Mouse (Mus musculus): ENCODE measurements around the gene Vwa3a. TPM values are rescaled to one million over a fixed set of nuclear protein-coding genes. Genes with fewer than 3 reads are reported as not detected.

The Vwa3a gene
- polyA plus RNA-seq, 1 experiment from 2014 or later: 0.06 TPM

DNA sequence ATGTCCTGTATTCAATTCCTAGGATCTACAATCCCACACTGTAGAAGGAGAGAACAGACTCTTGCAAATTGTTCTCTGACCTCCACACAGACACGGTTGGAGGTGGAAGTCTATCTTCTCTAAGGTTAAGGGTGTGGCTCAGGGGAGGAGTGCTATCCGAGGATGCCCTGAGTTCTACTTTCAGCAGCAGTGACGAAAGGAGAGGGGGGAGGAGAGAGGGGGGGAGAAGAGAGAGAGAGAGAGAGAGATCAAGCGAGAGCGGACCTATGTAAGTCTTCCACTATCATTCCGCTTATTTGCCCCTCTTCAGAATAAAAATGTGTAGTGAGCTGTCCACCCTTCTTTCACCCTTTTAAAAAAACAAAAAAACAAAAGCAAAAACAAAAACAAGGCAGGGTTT is 95.3 kb downstream of the Vwa3a start:
- CTCF ChIA-PET: interaction anchor here (1.0 to 2.7 kb wide), 10 partner anchors 11 to 200 kb away, joined by 3 to 25 read pairs (median 6); partner anchors contain the start of genes Polr3e and Uqcrc2
- ATAC-seq: no peak
- no peak for DNase-seq (ENCODE audit: low read depth, low spot score)
- H3K27me3 ChIP-seq: no peaks in the 10 kb centered on the region
- POLR2A ChIA-PET: interaction anchor here (2.4 kb wide), 1 partner anchor 83 kb away, joined by 13 read pairs; the partner anchor contains the start of gene Polr3e
- in situ Hi-C loops (cut with MboI; ENCODE audit: low pct_unique_long_range_greater_than_20kb): loop anchor here (5.0 to 10.0 kb wide), 2 partner anchors 202 to 290 kb away; no protein-coding TSS in a partner anchor
- TF ChIP-seq CTCF (IDR thresholded peaks at IDR 0.05): no peak

DNA sequence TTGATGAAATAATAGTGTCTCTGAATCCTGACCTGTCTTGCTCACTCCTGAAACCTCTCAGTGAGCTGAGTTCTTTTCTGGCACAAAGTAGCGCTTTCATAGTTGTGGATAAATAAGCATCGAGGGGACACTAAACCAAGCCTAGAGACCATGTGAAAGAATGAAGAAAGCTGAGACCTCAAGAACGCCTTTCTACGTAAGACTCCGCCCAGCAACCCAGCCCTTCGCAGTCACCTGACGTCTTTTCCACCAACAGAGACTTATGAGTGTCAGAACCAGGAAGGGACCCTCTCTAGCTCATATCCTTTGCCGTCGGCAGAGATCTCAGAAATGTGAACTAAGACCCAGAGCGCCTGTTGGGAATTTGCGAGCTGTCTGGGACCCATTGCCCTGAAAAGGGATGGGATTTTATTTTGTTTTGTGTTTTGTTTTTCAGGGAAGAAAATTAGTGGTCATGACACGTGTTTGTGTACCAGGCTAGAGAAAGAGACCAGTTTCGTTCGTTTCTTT is 95.8 kb downstream of the Vwa3a start:
- H3K27me3 ChIP-seq: no peaks in the 10 kb centered on the region
- no peak for TF ChIP-seq CTCF (IDR thresholded peaks at IDR 0.05)
- DNase-seq (ENCODE audit: low read depth, low spot score): no peak
- in situ Hi-C loops (cut with MboI; ENCODE audit: low pct_unique_long_range_greater_than_20kb): loop anchor here (5.0 to 10.0 kb wide), 2 partner anchors 203 to 290 kb away; no protein-coding TSS in a partner anchor
- ChIA-PET CTCF (interaction anchor here (0.6 to 2.7 kb wide), 20 partner anchors 11 to 278 kb away, joined by 3 to 25 read pairs (median 4); partner anchors contain the start of genes Polr3e and Uqcrc2), POLR2A (interaction anchor here (2.4 kb wide), 1 partner anchor 82 kb away, joined by 13 read pairs; the partner anchor contains the start of gene Polr3e)
- peak; percentile 91 for ATAC-seq

DNA sequence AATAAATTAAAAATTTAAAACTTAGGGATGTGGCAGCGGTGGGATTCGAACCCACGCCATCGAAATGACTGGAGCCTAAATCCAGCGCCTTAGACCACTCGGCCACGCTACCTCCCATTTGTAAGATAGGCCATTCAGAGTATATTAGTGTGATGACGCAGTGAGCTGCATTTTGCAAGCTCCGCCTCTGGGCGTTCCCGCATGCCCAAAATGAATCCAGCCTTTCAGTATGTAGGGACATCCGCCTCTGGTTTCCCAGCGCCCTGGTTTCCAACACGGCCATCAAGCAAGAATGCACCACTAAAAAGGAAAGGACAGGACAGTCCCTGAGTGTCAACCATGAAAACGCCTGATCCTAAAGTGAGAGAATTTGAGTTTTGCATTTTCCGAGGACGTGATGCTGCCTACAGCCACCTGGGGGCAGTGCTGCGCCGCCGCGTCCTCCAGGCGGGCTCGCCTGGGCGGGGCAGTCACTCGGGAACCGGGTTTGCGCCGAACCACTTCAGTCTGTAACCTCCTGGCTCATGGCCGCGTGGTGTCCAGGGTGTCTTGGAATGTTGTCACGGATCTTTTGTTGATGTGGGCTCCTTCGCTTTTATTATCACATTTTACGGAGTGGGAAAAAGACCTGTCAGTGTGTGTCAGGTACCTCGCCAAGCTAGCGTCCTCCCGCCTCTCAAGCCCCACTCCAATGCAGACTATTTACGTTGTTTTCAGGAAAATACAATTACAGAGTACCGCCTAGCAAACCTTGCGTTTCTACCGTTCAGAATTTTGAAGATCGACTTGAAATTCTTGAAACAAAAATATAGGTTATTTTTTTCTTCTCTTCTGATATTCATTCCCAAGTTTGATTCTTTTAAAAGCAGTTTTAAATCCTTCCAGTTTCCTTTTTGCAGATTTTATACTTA is 96.6 kb downstream of the Vwa3a start:
- in situ Hi-C loops (cut with MboI; ENCODE audit: low pct_unique_long_range_greater_than_20kb): loop anchor here (10.0 kb wide), 1 partner anchor 289 kb away; no protein-coding TSS in a partner anchor
- DNase-seq (ENCODE audit: low read depth, low spot score): peak; percentile 82
- H3K27me3 ChIP-seq: no peaks in the 10 kb centered on the region
- POLR2A ChIA-PET: interaction anchor here (2.4 kb wide), 1 partner anchor 81 kb away, joined by 13 read pairs; the partner anchor contains the start of gene Polr3e
- CTCF ChIA-PET: interaction anchor here (0.6 to 2.7 kb wide), 22 partner anchors 12 to 277 kb away, joined by 3 to 25 read pairs (median 4); partner anchors contain the start of genes Polr3e and Uqcrc2
- peak; percentile 92 for ATAC-seq
- peak; percentile 100 for TF ChIP-seq CTCF (IDR thresholded peaks at IDR 0.05)

DNA sequence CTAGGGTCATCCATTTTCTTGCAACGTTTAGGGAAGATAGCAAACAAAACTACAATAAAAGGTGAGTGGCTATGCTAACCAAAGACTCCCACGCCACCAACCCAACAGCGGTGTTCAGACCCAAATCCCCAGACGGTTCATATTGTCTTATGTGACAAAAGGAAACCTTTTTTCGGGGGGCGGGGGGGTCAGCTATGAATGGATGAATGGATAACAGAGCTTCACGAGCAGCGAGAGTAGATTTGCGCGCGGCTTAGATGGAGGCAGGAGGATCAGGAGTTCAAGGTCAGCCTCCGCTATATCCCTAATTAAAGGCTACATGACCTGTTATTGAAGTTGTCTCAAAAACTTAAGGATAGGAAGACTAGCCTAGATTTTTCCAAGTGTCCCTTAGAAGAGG is 97.2 kb downstream of the Vwa3a start:
- no peak for ATAC-seq
- no peaks in the 10 kb centered on the region for H3K27me3 ChIP-seq
- no peak for TF ChIP-seq CTCF (IDR thresholded peaks at IDR 0.05)
- no peak for DNase-seq (ENCODE audit: low read depth, low spot score)
- in situ Hi-C loops (cut with MboI; ENCODE audit: low pct_unique_long_range_greater_than_20kb): loop anchor here (10.0 kb wide), 1 partner anchor 288 kb away; no protein-coding TSS in a partner anchor
- ChIA-PET CTCF (interaction anchor here (1.0 to 2.7 kb wide), 6 partner anchors 15 to 85 kb away, joined by 3 to 25 read pairs (median 6); partner anchors contain the start of gene Polr3e), POLR2A (interaction anchor here (0.6 to 2.4 kb wide), 2 partner anchors 60 to 81 kb away, joined by 3 to 13 read pairs; partner anchors contain the start of gene Polr3e)

DNA sequence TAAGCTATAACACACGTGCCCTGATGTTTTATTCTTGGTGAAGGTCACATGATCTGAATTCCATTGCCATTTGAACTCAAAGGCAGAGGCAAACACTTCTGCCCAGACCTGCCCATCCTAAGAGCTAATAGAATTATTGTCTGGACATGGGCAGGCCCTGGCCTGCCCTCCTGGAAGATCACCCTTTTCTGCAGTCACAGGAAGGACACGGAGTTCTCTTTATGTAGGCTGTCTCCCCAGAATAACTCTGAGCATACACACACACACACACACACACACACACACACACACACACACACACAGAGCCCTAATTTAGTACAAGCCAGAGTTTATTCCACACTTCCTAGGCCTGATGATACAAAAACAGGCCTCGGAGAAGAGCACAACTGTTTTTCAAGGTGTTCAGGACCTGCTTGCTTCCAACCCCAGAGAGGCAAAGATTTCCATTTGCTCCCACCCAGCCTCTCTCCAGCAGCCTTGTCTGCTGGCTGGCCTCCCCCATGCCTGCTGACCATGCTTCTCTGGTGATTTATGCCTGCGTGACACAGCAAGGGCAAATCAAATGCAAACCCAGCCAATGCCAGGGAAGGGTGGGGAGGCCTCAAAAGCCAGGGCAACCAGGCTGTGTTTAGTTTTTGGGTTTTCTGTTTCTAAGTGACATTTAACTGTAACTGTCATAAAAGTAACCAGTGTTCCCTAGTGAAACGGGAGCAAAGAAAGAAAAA is 99.5 kb downstream of the Vwa3a start:
- ChIA-PET POLR2A (interaction anchor here (0.5 kb wide), 1 partner anchor 20 kb away, joined by 3 read pairs; no protein-coding TSS in a partner anchor), CTCF (no interaction called here)
- TF ChIP-seq CTCF (IDR thresholded peaks at IDR 0.05): no peak
- DNase-seq (ENCODE audit: low read depth, low spot score) (no peak), ATAC-seq (no peak)
- no peaks in the 10 kb centered on the region for H3K27me3 ChIP-seq
- in situ Hi-C loops (cut with MboI; ENCODE audit: low pct_unique_long_range_greater_than_20kb): loop anchor here (10.0 kb wide), 1 partner anchor 286 kb away; no protein-coding TSS in a partner anchor

DNA sequence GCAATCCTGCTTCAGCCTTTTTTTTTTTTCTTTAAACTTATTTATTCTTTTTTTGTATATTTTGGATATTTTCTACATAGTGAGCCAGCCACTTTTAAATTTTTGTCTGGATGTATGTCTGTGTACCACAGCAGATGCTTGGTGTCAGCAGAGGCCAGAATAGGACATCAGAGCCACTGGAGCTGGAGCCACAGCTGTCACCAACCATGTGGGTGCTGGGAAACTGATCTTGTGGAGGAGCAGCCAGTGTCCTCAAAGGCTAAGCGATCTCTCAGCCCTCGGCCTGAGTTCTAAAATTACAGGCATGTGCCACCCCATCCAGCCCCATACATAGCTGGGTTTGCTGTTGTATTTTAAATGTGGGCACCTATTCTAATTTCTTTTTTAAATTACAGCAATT is 100.7 kb downstream of the Vwa3a start:
- TF ChIP-seq CTCF (IDR thresholded peaks at IDR 0.05): no peak
- no peaks in the 10 kb centered on the region for H3K27me3 ChIP-seq
- in situ Hi-C loops (cut with MboI; ENCODE audit: low pct_unique_long_range_greater_than_20kb): loop anchor here (5.0 to 10.0 kb wide), 2 partner anchors 73 to 285 kb away; no protein-coding TSS in a partner anchor
- DNase-seq (ENCODE audit: low read depth, low spot score): no peak
- POLR2A ChIA-PET: interaction anchor here (0.7 kb wide), 1 partner anchor 66 kb away, joined by 4 read pairs; no protein-coding TSS in a partner anchor
- ATAC-seq: no peak
- CTCF ChIA-PET: interaction anchor here (0.7 to 1.2 kb wide), 5 partner anchors 13 to 73 kb away, joined by 3 read pairs; no protein-coding TSS in a partner anchor

DNA sequence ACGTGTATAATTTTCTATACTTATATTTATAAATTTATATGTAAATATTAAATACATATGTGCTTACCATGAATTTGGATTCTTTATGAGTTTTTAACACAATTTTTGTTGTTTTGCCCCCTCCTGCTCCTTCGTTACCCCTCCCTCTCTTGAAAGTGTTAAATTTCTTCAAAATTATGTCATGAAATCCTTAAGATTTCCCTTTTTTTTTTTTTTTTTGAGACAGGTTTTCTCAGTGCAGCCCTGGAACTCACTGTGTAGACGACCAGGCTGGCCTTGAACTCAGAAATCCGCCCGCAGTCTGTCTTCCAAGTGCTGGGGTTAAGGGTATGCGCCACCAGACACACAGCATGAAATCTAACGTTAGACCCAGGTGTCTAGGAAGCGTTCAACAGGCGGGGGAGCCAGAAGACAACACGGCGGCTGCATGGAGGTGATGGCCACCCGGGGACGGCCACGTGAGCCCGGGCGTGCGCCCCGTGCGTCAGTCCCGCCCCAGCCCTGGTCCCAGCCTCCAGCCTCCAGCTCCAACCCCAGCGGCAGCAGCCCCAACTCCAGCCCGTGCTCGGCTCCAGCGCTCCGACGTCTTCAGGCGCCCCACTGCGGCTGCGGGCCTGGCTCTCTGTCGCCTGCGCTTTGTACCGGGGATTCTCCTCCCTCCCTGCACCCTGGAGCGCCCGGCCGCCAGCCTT is 103.4 kb downstream of the Vwa3a start, which contains the start of gene Eef2k:
Gene Eef2k, plus strand, starts transcription at position 487 of the 692 bp plus-strand sequence.
- H3K27me3 ChIP-seq: no peaks in the 10 kb centered on the region
- in situ Hi-C loops (cut with MboI; ENCODE audit: low pct_unique_long_range_greater_than_20kb): loop anchor here (5.0 kb wide), 1 partner anchor 70 kb away; no protein-coding TSS in a partner anchor
- ChIA-PET CTCF (interaction anchor here (1.3 kb wide), 1 partner anchor 9 kb away, joined by 4 read pairs; no protein-coding TSS in a partner anchor), POLR2A (interaction anchor here (1.1 to 1.4 kb wide), 2 partner anchors 26 to 74 kb away, joined by 3 to 4 read pairs; no protein-coding TSS in a partner anchor)
- peak; percentile 96 for ATAC-seq
- peak; percentile 64 for DNase-seq (ENCODE audit: low read depth, low spot score)
- TF ChIP-seq CTCF (IDR thresholded peaks at IDR 0.05): no peak

DNA sequence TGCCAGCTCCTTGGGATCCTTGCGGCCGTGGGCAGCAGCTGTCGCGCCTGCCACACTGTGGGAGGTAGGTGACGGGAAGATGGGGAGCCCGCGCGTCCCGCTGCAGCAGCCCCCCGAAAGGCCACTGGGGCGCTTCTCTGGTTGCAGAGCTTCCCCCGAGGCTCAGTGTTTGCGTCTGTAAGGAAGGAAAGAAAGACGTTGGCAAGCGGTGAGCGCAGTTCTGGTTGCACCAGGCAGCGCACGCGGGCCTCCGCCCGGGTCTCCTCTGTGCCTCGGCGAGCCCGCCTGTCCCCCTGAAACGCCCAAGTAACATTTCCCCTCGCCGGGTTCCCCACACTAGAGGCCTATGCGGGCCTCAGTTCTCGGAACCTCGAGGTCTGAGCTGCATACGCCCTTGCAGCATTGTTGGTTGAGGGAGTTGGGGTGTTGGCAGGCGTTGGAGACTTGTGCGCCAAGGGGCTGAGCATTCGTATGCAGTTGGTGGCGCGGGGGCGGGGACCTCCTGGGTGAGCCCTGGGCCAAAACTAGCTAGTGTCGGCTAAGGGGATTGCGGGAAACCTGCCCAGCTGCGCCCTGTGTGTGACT is 104.0 kb downstream of the Vwa3a start:
- in situ Hi-C loops (cut with MboI; ENCODE audit: low pct_unique_long_range_greater_than_20kb): loop anchor here (5.0 kb wide), 1 partner anchor 69 kb away; no protein-coding TSS in a partner anchor
- POLR2A ChIA-PET: interaction anchor here (1.1 to 1.4 kb wide), 2 partner anchors 25 to 74 kb away, joined by 3 to 4 read pairs; no protein-coding TSS in a partner anchor
- DNase-seq (ENCODE audit: low read depth, low spot score) (no peak), ATAC-seq (peak; percentile 48)
- TF ChIP-seq CTCF (IDR thresholded peaks at IDR 0.05): no peak
- CTCF ChIA-PET: interaction anchor here (1.3 kb wide), 2 partner anchors 9 to 33 kb away, joined by 3 to 4 read pairs; no protein-coding TSS in a partner anchor
- H3K27me3 ChIP-seq: no peaks in the 10 kb centered on the region

Measured in Patski (cell line).